In the genomic region with DNA sequence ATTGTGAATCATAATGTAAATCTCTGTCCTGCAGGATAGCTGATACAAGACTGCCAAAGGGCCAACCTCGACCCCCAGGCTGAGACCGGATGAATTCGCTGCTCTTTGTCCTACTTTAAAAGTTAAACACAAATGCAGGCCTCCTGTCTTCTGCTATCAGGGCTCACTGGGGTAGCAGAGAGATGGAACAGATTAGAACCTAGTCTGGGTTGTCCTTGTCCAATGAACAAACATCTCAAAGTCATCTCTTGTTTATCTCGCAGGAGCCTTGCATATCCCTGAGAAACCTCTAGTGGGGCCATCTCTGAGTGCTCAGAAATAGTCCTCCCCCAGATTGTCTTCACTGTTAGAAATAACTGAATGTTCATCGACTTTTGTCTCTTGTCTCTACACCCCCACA, we compare ENCODE assay signal across 23 mouse cellular contexts.
A peak's percentile ranks its signal among the peaks of the same experiment; 100 is the strongest.
DNase-seq lines count a peak whose midpoint lies in the region; ATAC-seq and TF ChIP-seq lines count a peak whose summit lies in the region.
"Had no signal": no experiment of that assay in that cellular context is flagged by ENCODE, and none has a peak within 500 bp of the region (broad histone marks: within the 10 kb centered on the region; RNA-seq: fewer than 3 reads in every experiment).

No protein-coding gene starts in this region.

- DNase-seq in heart, postnatal 36 days = no peak
- peak; percentile 6 for DNase-seq in liver
- no peak for DNase-seq in liver, postnatal 0 days
- DNase-seq in testis, postnatal 10 days (ENCODE audit: low spot score) = no peak
- no peak for DNase-seq in left cerebral cortex, postnatal 14 days (ENCODE audit: low spot score in 2 of 2)
- DNase-seq: cerebellum, adult 18-20 months; embryo, embryonic 11 days; gastrocnemius, adult 2 months; heart, postnatal 4 days; lung, postnatal 10 days; right cerebral cortex, adult 18-20 months; thymus, postnatal 14 days had no signal

- TF ChIP-seq EP300 in liver, postnatal 0 days (IDR thresholded peaks at IDR 0.05; ENCODE audit: low read depth) = no peak

- no peak for ATAC-seq in heart, embryonic 13.5 days (ENCODE audit: extremely low read depth, insufficient number of reproducible peaks, low FRiP score, low TSS enrichment)
- no peak for ATAC-seq in liver, postnatal 0 days
- no peak for ATAC-seq in forebrain, embryonic 12.5 days (ENCODE audit: low FRiP score)
- ATAC-seq: hindbrain, postnatal 0 days; intestine, postnatal 0 days had no signal

- no peaks in the 10 kb centered on the region for H3K9me3 ChIP-seq in heart, embryonic 13.5 days
- H3K9me3 ChIP-seq in liver, postnatal 0 days (ENCODE audit: low read length) = no peaks in the 10 kb centered on the region
- no peaks in the 10 kb centered on the region for H3K9me3 ChIP-seq in forebrain, embryonic 12.5 days
- H3K9me3 ChIP-seq: forebrain, embryonic 10.5 days; limb, embryonic 12.5 days; midbrain, embryonic 10.5 days had no signal

- no peak for TF ChIP-seq POLR2A in testis, adult 2 months (IDR thresholded peaks at IDR 0.05; ENCODE audit: control insufficient read depth, low read depth, low read length)

- no peak overlapping the region for H3K4me2 ChIP-seq in heart, embryonic 13.5 days
- no peak overlapping the region for H3K4me2 ChIP-seq in liver, postnatal 0 days (ENCODE audit: low read depth, low read length)
- H3K4me2 ChIP-seq in forebrain, embryonic 12.5 days = no peak overlapping the region
- H3K4me2 ChIP-seq: limb, embryonic 12.5 days had no signal

- H3K27me3 ChIP-seq in heart, embryonic 13.5 days (replicated peaks) = no peaks in the 10 kb centered on the region
- H3K27me3 ChIP-seq in liver, postnatal 0 days (ENCODE audit: insufficient read depth, low read length) = no peaks in the 10 kb centered on the region
- H3K27me3 ChIP-seq in testis, adult 2 months (ENCODE audit: control insufficient read depth, insufficient read depth, low read length) = no peaks in the 10 kb centered on the region
- H3K27me3 ChIP-seq in forebrain, embryonic 12.5 days = no peaks in the 10 kb centered on the region
- H3K27me3 ChIP-seq: CH12.LX; limb, embryonic 12.5 days had no signal

- TF ChIP-seq CTCF in liver, postnatal 0 days (IDR thresholded peaks at IDR 0.05; ENCODE audit: low read depth) = no peak
- TF ChIP-seq CTCF in testis, adult 2 months (IDR thresholded peaks at IDR 0.05; ENCODE audit: control insufficient read depth, insufficient read depth, insufficient replicate concordance, low read depth, low read length) = no peak

- intact Hi-C loops in heart, postnatal 36 days (cut with DNase I) = loop anchor here (5.0 kb wide), 1 partner anchor 160 kb away; the partner anchor contains the start of gene Cited2
- intact Hi-C loops in left cerebral cortex, postnatal 14 days (cut with DNase I) = no loop called here

- H3K36me3 ChIP-seq in heart, embryonic 13.5 days = no peaks in the 10 kb centered on the region
- no peaks in the 10 kb centered on the region for H3K36me3 ChIP-seq in liver, postnatal 0 days (replicated peaks; ENCODE audit: insufficient read depth, low read length)
- no peaks in the 10 kb centered on the region for H3K36me3 ChIP-seq in testis, adult 2 months (ENCODE audit: control insufficient read depth, insufficient read depth, low read length)
- H3K36me3 ChIP-seq in forebrain, embryonic 12.5 days (replicated peaks) = no peaks in the 10 kb centered on the region
- H3K36me3 ChIP-seq: forebrain, embryonic 10.5 days; limb, embryonic 12.5 days; midbrain, embryonic 10.5 days had no signal

- H3K9ac ChIP-seq in heart, embryonic 13.5 days = no peak overlapping the region
- H3K9ac ChIP-seq in liver, postnatal 0 days (replicated peaks) = no peak overlapping the region
- H3K9ac ChIP-seq in forebrain, embryonic 12.5 days = no peak overlapping the region
- H3K9ac ChIP-seq: limb, embryonic 12.5 days had no signal

- no peak overlapping the region for H3K4me3 ChIP-seq in heart, embryonic 13.5 days
- no peak overlapping the region for H3K4me3 ChIP-seq in liver, postnatal 0 days (ENCODE audit: low read depth, low read length)
- H3K4me3 ChIP-seq in testis, adult 2 months (ENCODE audit: control insufficient read depth, low read depth, low read length) = no peak overlapping the region
- H3K4me3 ChIP-seq in forebrain, embryonic 12.5 days (replicated peaks) = no peak overlapping the region
- H3K4me3 ChIP-seq: forebrain, embryonic 10.5 days; gastrocnemius, adult 2 months; left cerebral cortex, adult 2 months; limb, embryonic 12.5 days; midbrain, embryonic 10.5 days had no signal

- WGBS in heart, embryonic 13.5 days = 57% methylated on average over 5 of the region's 5 CpGs
- WGBS in liver, postnatal 0 days (ENCODE audit: insufficient replicate concordance) = 46% methylated on average over 5 of the region's 5 CpGs
- 88% methylated on average over 5 of the region's 5 CpGs for WGBS in forebrain, embryonic 12.5 days

- peak overlapping the region; percentile 12; the same call in 1 of the 2 replicates for H3K27ac ChIP-seq in heart, embryonic 13.5 days (replicated peaks)
- H3K27ac ChIP-seq in liver, postnatal 0 days (ENCODE audit: low read depth) = no peak overlapping the region
- H3K27ac ChIP-seq in testis, adult 2 months (ENCODE audit: control insufficient read depth, insufficient read depth, low read depth, low read length) = 0 out of 2 replicates have a peak overlapping the region, but pooled peaks have one; percentile 42
- no peak overlapping the region for H3K27ac ChIP-seq in forebrain, embryonic 12.5 days
- H3K27ac ChIP-seq: forebrain, embryonic 10.5 days; gastrocnemius, adult 2 months; hindbrain, postnatal 0 days; left cerebral cortex, adult 2 months; limb, embryonic 12.5 days; midbrain, embryonic 10.5 days; stomach, postnatal 0 days had no signal

- peaks cover 54% of the 10 kb centered on the region for H3K4me1 ChIP-seq in heart, embryonic 13.5 days
- peaks cover 20% of the 10 kb centered on the region for H3K4me1 ChIP-seq in liver, postnatal 0 days (ENCODE audit: insufficient read depth)
- no peaks in the 10 kb centered on the region for H3K4me1 ChIP-seq in testis, adult 2 months (ENCODE audit: control insufficient read depth, insufficient read depth, low read length)
- H3K4me1 ChIP-seq in forebrain, embryonic 12.5 days = peaks cover 13% of the 10 kb centered on the region; the same call in 1 of the 2 replicates

Comparison
In these comparisons a context has a peak if more than half of its experiments do, and no peak if none do; other contexts are left out.
1. H3K27ac ChIP-seq: peak in heart, embryonic 13.5 days (single experiment) and testis, adult 2 months (single experiment); none in liver, postnatal 0 days (single experiment) and forebrain, embryonic 12.5 days (single experiment).